Mouse (Mus musculus): ENCODE data around the gene Shh.

Shh gene

GRCm38 (mm10) chr5:28466760-28467306, at the start of gene Shh:
Gene Shh, minus strand, starts transcription at chr5:28467256.
- DNase-seq (ENCODE audit: low read depth, low spot score), result peak; percentile 23

GRCm38 (mm10) chr5:28500792-28501439, 33.9 kb upstream of the Shh start:
- DNase-seq (ENCODE audit: low read depth, low spot score), result no peak

GRCm38 (mm10) chr5:28498846-28499245, 31.8 kb upstream of the Shh start:
- DNase-seq (ENCODE audit: low read depth, low spot score), result no peak

- DNase-seq (ENCODE audit: low read depth, low spot score), result no peak
These were observed 28.9 kb upstream of the Shh start for GRCm38 (mm10) chr5:28495712-28496650.

GRCm38 (mm10) chr5:28493550-28493949, 26.5 kb upstream of the Shh start:
- no peak for DNase-seq (ENCODE audit: low read depth, low spot score)

GRCm38 (mm10) chr5:28482991-28483390, 15.9 kb upstream of the Shh start:
- no peak for DNase-seq (ENCODE audit: low read depth, low spot score)

GRCm38 (mm10) chr5:28481730-28482129, 14.7 kb upstream of the Shh start:
- no peak for DNase-seq (ENCODE audit: low read depth, low spot score)

- DNase-seq (ENCODE audit: low read depth, low spot score), result no peak
These were observed 9.6 kb upstream of the Shh start for GRCm38 (mm10) chr5:28476389-28477379.

- DNase-seq (ENCODE audit: low read depth, low spot score), result no peak
These were observed 6.5 kb upstream of the Shh start for GRCm38 (mm10) chr5:28473556-28473955.

- DNase-seq (ENCODE audit: low read depth, low spot score), result peak; percentile 79
These were observed 2.6 kb upstream of the Shh start for GRCm38 (mm10) chr5:28469525-28470202.

- DNase-seq (ENCODE audit: low read depth, low spot score), result no peak
These were observed 705 bp downstream of the Shh start for GRCm38 (mm10) chr5:28466351-28466750.

GRCm38 (mm10) chr5:28465526-28465925, 1.5 kb downstream of the Shh start:
- peak; percentile 13 for DNase-seq (ENCODE audit: low read depth, low spot score)

GRCm38 (mm10) chr5:28465099-28465406, 2.0 kb downstream of the Shh start:
- peak; percentile 63 for DNase-seq (ENCODE audit: low read depth, low spot score)

- DNase-seq (ENCODE audit: low read depth, low spot score), result peak; percentile 65
These were observed 2.5 kb downstream of the Shh start for GRCm38 (mm10) chr5:28464361-28465098.

- peak; percentile 9 for DNase-seq (ENCODE audit: low read depth, low spot score)
These were observed 3.4 kb downstream of the Shh start for GRCm38 (mm10) chr5:28463656-28464055.

GRCm38 (mm10) chr5:28462741-28463590, 4.1 kb downstream of the Shh start:
- DNase-seq (ENCODE audit: low read depth, low spot score), result peak; percentile 29

- DNase-seq (ENCODE audit: low read depth, low spot score), result no peak
These were observed 5.7 kb downstream of the Shh start for GRCm38 (mm10) chr5:28461376-28461775.

GRCm38 (mm10) chr5:28460556-28461350, 6.3 kb downstream of the Shh start:
- DNase-seq (ENCODE audit: low read depth, low spot score), result peak; percentile 33
